Mouse (Mus musculus) bone marrow macrophage, adult 2 months (primary cell): ENCODE results near the gene Grasp. TPM values are rescaled to one million over a fixed set of nuclear protein-coding genes. Genes with fewer than 3 reads are reported as not detected.

ENCODE experiments used
- H3K27ac ChIP-seq: 2 replicates; pipeline ENCODE4 v1.5.1; 2012; ENCODE audit warnings: low read depth, low read length; ENCODE audit not compliant: insufficient read depth
- H3K4me1 ChIP-seq: 2 replicates; pipeline ENCODE4 v1.6.1; 2012; ENCODE audit warnings: low read length; ENCODE audit not compliant: control insufficient read depth, insufficient read depth
- H3K4me3 ChIP-seq: 2 replicates; pipeline ENCODE4 v1.5.1; 2012; ENCODE audit warnings: mild to moderate bottlenecking, low read length, moderate library complexity; ENCODE audit not compliant: insufficient read depth
- CTCF ChIP-seq: IDR thresholded peaks from 2 replicates; pipeline ENCODE4 v1.5.1; 2012; ENCODE audit warnings: low read depth, mild to moderate bottlenecking, low read length, moderate library complexity
- POLR2A ChIP-seq: IDR thresholded peaks from 2 replicates; pipeline ENCODE4 v1.6.1; 2012; ENCODE audit warnings: mild to moderate bottlenecking, low read depth, low read length, borderline replicate concordance
- polyA plus RNA-seq: library from polyadenylated mRNA; stranded (reverse); fragments of >200 nt; gene quantifications from 2 replicates; pipeline ENCODE4 v1.2.4, GENCODE M21; 2012; ENCODE audit not compliant: missing spikeins, insufficient read depth, insufficient read length

Grasp gene
- polyA plus RNA-seq, 1 experiment: not detected

GRCm38 (mm10) chr15:101182676-101183075 is 41.3 kb upstream of the Grasp start:
- no peak overlapping the region for H3K27ac ChIP-seq
- H3K4me1 ChIP-seq: peaks cover 32% of the 10 kb centered on the region
- H3K4me3 ChIP-seq: no peak overlapping the region
- TF ChIP-seq CTCF (no peak), POLR2A (no peak)

- TF ChIP-seq POLR2A (no peak), CTCF (no peak)
- H3K4me3 ChIP-seq: no peak overlapping the region
- peaks cover 45% of the 10 kb centered on the region for H3K4me1 ChIP-seq
Measured at GRCm38 (mm10) chr15:101184300-101184699, 39.7 kb upstream of the Grasp start.

GRCm38 (mm10) chr15:101185549-101185948 is 38.4 kb upstream of the Grasp start:
- TF ChIP-seq POLR2A (no peak), CTCF (no peak)
- Histone ChIP-seq H3K4me1 (peaks cover 53% of the 10 kb centered on the region), H3K27ac (no peak overlapping the region), H3K4me3 (no peak overlapping the region)

More at GRCm38 (mm10) chr15:101184300-101184699, 39.7 kb upstream of the Grasp start:
- H3K27ac ChIP-seq: no peak overlapping the region

- H3K4me3 ChIP-seq: 0 out of 2 replicates have a peak overlapping the region, but pooled peaks have one; percentile 7
- no peak overlapping the region for H3K27ac ChIP-seq
- peaks cover 63% of the 10 kb centered on the region for H3K4me1 ChIP-seq
- TF ChIP-seq CTCF: no peak; the same call in 1 of the 2 replicates
- no peak for TF ChIP-seq POLR2A
Measured at GRCm38 (mm10) chr15:101187907-101188306, 36.1 kb upstream of the Grasp start.

- peak overlapping the region; percentile 90 for H3K27ac ChIP-seq
- H3K4me1 ChIP-seq: peaks cover 68% of the 10 kb centered on the region
- no peak overlapping the region for H3K4me3 ChIP-seq
- TF ChIP-seq CTCF (no peak), POLR2A (no peak)
Measured at GRCm38 (mm10) chr15:101189981-101190761, 33.8 kb upstream of the Grasp start.

- peaks cover 74% of the 10 kb centered on the region for H3K4me1 ChIP-seq
- H3K27ac ChIP-seq: peak overlapping the region; percentile 90
- no peak overlapping the region for H3K4me3 ChIP-seq
- TF ChIP-seq POLR2A (no peak), CTCF (no peak)
Measured at GRCm38 (mm10) chr15:101190762-101191150, 33.2 kb upstream of the Grasp start.

GRCm38 (mm10) chr15:101191459-101192259 is 32.3 kb upstream of the Grasp start:
- Histone ChIP-seq H3K4me3 (0 out of 2 replicates have a peak overlapping the region, but pooled peaks have one; percentile 2), H3K27ac (peak overlapping the region; percentile 90), H3K4me1 (peaks cover 74% of the 10 kb centered on the region)
- TF ChIP-seq CTCF: no peak
- no peak for TF ChIP-seq POLR2A

GRCm38 (mm10) chr15:101192260-101192640 is 31.7 kb upstream of the Grasp start:
- peaks cover 68% of the 10 kb centered on the region for H3K4me1 ChIP-seq
- H3K27ac ChIP-seq: no peak overlapping the region
- no peak overlapping the region for H3K4me3 ChIP-seq
- TF ChIP-seq POLR2A (no peak), CTCF (no peak)

GRCm38 (mm10) chr15:101192651-101193050 is 31.3 kb upstream of the Grasp start:
- no peak for TF ChIP-seq CTCF
- TF ChIP-seq POLR2A: no peak
- peaks cover 64% of the 10 kb centered on the region for H3K4me1 ChIP-seq
- no peak overlapping the region for H3K27ac ChIP-seq
- no peak overlapping the region for H3K4me3 ChIP-seq

- Histone ChIP-seq H3K27ac (no peak overlapping the region), H3K4me1 (peaks cover 52% of the 10 kb centered on the region), H3K4me3 (no peak overlapping the region)
- TF ChIP-seq POLR2A (no peak), CTCF (no peak)
Measured at GRCm38 (mm10) chr15:101193971-101194370, 30.0 kb upstream of the Grasp start.
